Mouse (Mus musculus): ENCODE measurements around the gene Zmynd11. TPM values are rescaled to one million over a fixed set of nuclear protein-coding genes. Genes with fewer than 3 reads are reported as not detected.

Gene Zmynd11
- polyA plus RNA-seq, 1 experiment from 2014 or later = 86.4 TPM

- no peak overlapping the region for H3K4me2 ChIP-seq
- no peak overlapping the region for H3K9ac ChIP-seq
- peaks cover 26% of the 10 kb centered on the region for H3K36me3 ChIP-seq
- H3K27me3 ChIP-seq = no peaks in the 10 kb centered on the region
- H3K9me3 ChIP-seq (replicated peaks) = no peaks in the 10 kb centered on the region
- H3K4me1 ChIP-seq = no peaks in the 10 kb centered on the region
- WGBS = 94% methylated on average over 1 of the region's 1 CpGs
- H3K4me3 ChIP-seq (replicated peaks) = no peak overlapping the region
- H3K27ac ChIP-seq = no peak overlapping the region
- ATAC-seq (replicated peaks; ENCODE audit: low FRiP score) = no peak
These were observed 52.7 kb downstream of the Zmynd11 start for GRCm38 (mm10) chr13:9712409-9712808.

DNA sequence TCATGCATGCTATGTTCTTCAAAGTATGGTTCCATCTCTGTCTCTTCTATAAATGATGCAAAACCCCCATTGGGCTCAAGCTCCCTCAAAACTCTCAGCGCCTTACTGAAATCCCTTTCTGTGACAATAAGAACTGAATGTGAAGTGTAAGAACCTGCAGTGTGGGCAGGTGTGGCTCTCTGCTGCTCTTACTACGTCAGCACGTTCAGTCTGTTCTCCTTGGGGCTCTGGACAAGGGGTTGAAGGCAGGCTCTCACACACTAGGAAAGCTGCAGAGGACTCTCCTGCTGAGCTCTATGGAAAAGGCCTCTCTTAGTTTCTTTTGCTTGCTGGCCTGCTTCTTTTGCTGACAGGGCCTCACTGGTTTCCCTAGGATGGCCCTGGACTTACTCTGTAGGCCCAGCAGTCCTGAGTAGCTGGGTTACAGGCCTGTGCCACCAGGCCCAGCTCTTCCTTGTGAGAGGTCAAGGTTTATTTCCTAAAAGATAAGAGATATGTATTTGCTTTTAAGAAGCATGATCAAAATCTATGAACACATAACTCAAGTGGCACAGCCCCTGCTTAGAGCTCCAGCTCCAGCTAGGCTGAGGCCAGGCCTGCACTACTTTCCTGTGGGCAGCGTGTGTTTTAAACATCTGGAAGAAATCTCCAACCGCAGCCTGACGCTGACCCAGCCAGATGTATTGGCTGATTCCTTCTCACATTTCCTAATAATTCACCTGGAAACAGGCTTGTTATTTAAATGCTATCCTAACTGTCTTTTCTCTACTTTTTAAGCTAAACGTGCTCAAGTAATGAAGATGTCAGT is 56.5 kb downstream of the Zmynd11 start:
- Histone ChIP-seq H3K9me3 (replicated peaks) (no peaks in the 10 kb centered on the region), H3K27me3 (no peaks in the 10 kb centered on the region), H3K9ac (no peak overlapping the region), H3K27ac (no peak overlapping the region), H3K36me3 (peaks cover 28% of the 10 kb centered on the region; the same call in 1 of the 2 replicates), H3K4me2 (no peak overlapping the region), H3K4me1 (no peaks in the 10 kb centered on the region), H3K4me3 (replicated peaks) (no peak overlapping the region)
- no peak for ATAC-seq (replicated peaks; ENCODE audit: low FRiP score)
- WGBS = 66% methylated on average over 7 of the region's 7 CpGs

DNA sequence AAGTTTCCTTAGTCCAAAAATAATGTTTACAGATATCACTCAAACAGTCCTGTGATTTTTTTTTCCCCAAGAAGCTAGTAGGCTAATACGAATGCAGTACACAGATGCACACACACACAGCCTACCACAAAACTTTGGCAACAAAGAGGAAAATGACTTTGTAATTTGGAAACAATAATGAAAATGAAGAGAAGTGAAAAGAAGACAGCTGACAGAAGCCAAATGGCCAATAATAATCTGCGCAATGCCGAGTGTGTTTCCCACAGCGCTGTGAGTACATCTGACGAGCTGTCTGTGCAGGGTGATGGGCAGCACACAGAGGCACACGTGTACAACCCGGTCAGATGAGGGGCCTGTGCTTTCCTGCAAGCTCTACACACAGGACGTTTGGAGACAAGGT is 58.4 kb downstream of the Zmynd11 start:
- WGBS = 93% methylated on average over 8 of the region's 8 CpGs
- ATAC-seq (replicated peaks; ENCODE audit: low FRiP score) = no peak
- Histone ChIP-seq H3K36me3 (peaks cover 25% of the 10 kb centered on the region; the same call in 1 of the 2 replicates), H3K27me3 (no peaks in the 10 kb centered on the region), H3K27ac (no peak overlapping the region), H3K9ac (no peak overlapping the region), H3K4me3 (replicated peaks) (no peak overlapping the region), H3K4me1 (no peaks in the 10 kb centered on the region), H3K4me2 (no peak overlapping the region), H3K9me3 (replicated peaks) (no peaks in the 10 kb centered on the region)

DNA sequence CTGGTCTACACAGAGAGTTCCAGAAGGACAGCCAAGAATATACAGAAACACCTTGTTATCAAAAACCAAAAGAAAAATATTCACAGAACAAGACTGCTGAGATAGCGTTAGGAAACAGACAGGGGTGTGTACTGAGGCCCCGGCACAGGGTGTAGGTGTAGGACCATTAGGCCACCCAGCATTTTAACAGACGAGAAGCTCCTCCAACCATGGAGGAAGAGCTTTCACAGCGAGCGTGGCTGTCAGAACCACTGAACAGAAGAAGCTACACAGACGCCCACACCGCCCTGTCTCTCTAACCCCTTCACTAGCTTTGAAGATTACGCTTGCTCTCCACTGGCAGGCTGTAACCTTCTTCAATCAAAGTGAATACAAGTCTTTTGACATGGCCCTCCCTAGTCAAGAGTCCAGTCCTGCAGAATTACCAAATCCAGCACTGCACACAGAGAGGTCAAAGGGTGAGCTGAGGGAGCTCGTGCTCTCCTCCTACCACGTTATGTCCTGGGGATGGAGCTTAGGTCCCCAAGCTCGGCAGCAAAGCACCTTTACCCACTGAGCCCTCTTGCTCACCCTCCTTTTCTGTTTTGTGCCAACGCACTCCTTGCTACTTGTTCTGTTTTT is 62.4 kb downstream of the Zmynd11 start:
- Histone ChIP-seq H3K9ac (no peak overlapping the region), H3K4me3 (replicated peaks) (no peak overlapping the region), H3K9me3 (replicated peaks) (no peaks in the 10 kb centered on the region), H3K27me3 (no peaks in the 10 kb centered on the region), H3K4me2 (no peak overlapping the region), H3K36me3 (peaks cover 24% of the 10 kb centered on the region), H3K4me1 (no peaks in the 10 kb centered on the region), H3K27ac (no peak overlapping the region)
- no peak for ATAC-seq (replicated peaks; ENCODE audit: low FRiP score)
- 79% methylated on average over 12 of the region's 12 CpGs for WGBS

- Histone ChIP-seq H3K36me3 (peaks cover 61% of the 10 kb centered on the region), H3K9ac (no peak overlapping the region), H3K4me1 (no peaks in the 10 kb centered on the region), H3K27me3 (no peaks in the 10 kb centered on the region), H3K27ac (no peak overlapping the region), H3K9me3 (replicated peaks) (no peaks in the 10 kb centered on the region), H3K4me3 (replicated peaks) (no peak overlapping the region), H3K4me2 (no peak overlapping the region)
- no peak for ATAC-seq (replicated peaks; ENCODE audit: low FRiP score)
- WGBS = 97% methylated on average over 4 of the region's 4 CpGs
These were observed 67.8 kb downstream of the Zmynd11 start for GRCm38 (mm10) chr13:9697340-9697739.

DNA sequence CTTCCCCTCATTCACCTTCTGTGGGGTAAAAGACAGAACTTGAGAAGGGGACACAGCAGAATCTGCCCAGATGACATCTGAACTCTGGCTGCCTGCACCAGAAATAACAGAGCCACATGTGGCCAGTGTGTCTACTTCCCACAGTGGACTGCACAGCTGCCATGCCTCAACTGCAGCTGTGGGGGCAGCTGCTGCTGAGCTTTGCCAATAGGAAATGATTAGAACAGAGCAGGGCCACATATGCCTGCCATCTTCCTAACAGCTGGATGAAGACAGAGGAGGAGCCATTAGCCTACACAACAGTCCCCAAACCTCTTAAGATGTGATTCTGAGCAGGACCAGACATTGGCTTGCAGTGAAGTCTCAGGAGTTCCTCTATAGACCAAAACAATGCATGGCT is 69.3 kb downstream of the Zmynd11 start:
- H3K4me1 ChIP-seq = no peaks in the 10 kb centered on the region
- H3K4me3 ChIP-seq (replicated peaks) = no peak overlapping the region
- H3K9ac ChIP-seq = no peak overlapping the region
- H3K4me2 ChIP-seq = no peak overlapping the region
- 0 out of 2 replicates have a peak, but pooled peaks have one; percentile 22 for ATAC-seq (replicated peaks; ENCODE audit: low FRiP score)
- no peak overlapping the region for H3K27ac ChIP-seq
- H3K27me3 ChIP-seq = no peaks in the 10 kb centered on the region
- H3K9me3 ChIP-seq (replicated peaks) = no peaks in the 10 kb centered on the region
- peaks cover 76% of the 10 kb centered on the region for H3K36me3 ChIP-seq

- Histone ChIP-seq H3K4me3 (replicated peaks) (no peak overlapping the region), H3K4me1 (no peaks in the 10 kb centered on the region), H3K9ac (no peak overlapping the region), H3K4me2 (no peak overlapping the region), H3K27me3 (no peaks in the 10 kb centered on the region), H3K9me3 (replicated peaks) (no peaks in the 10 kb centered on the region), H3K36me3 (peaks cover 78% of the 10 kb centered on the region), H3K27ac (no peak overlapping the region)
- 84% methylated on average over 4 of the region's 4 CpGs for WGBS
- no peak for ATAC-seq (replicated peaks; ENCODE audit: low FRiP score)
These were observed 69.7 kb downstream of the Zmynd11 start for GRCm38 (mm10) chr13:9695403-9695802.

DNA sequence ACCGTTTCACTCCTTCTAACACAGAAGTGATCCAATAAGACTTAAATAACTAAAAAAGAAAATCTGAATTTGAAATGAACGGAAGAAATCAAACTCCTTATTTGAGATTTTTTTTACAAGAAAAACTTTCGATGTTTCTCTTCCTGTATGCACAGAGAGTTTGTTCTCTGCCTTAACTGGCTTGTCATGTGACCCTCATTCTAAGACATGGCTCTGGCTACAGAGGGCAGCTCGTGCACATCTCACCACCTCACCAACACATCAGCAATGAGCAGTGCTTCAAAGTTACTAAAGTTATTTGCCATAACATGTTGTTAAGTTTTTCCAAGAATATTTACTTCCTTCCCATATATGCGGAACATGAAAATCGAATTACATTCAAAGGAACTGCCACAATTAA is 70.5 kb downstream of the Zmynd11 start:
- 95% methylated on average over 6 of the region's 6 CpGs for WGBS
- Histone ChIP-seq H3K4me1 (no peaks in the 10 kb centered on the region), H3K9me3 (replicated peaks) (no peaks in the 10 kb centered on the region), H3K9ac (no peak overlapping the region), H3K27me3 (no peaks in the 10 kb centered on the region), H3K4me2 (no peak overlapping the region), H3K4me3 (replicated peaks) (no peak overlapping the region), H3K27ac (no peak overlapping the region), H3K36me3 (peaks cover 84% of the 10 kb centered on the region)
- no peak for ATAC-seq (replicated peaks; ENCODE audit: low FRiP score)

DNA sequence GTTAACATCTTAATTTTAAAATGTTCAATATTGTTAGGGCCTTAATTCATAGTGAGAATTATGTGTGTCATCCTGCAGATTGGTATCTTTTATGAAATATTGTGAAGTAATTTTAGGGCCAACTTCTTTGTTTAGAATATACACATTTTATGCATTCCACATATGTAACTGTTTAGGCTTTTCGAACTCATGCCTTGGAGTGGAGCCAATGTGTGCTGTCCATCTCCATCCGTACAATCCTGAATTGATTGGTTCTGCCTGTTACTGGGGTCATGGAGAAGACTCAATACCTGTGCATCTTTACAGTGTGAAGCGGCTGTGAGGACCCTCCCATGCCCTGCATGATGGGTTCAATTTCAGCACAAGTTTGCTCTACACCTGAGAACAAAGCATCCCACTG is 72.3 kb downstream of the Zmynd11 start:
- Histone ChIP-seq H3K4me1 (no peaks in the 10 kb centered on the region), H3K27ac (no peak overlapping the region), H3K36me3 (peaks cover 96% of the 10 kb centered on the region), H3K4me3 (replicated peaks) (no peak overlapping the region), H3K9me3 (replicated peaks) (no peaks in the 10 kb centered on the region), H3K4me2 (no peak overlapping the region), H3K27me3 (no peaks in the 10 kb centered on the region), H3K9ac (no peak overlapping the region)
- ATAC-seq (replicated peaks; ENCODE audit: low FRiP score) = no peak
- WGBS = 91% methylated on average over 3 of the region's 3 CpGs

DNA sequence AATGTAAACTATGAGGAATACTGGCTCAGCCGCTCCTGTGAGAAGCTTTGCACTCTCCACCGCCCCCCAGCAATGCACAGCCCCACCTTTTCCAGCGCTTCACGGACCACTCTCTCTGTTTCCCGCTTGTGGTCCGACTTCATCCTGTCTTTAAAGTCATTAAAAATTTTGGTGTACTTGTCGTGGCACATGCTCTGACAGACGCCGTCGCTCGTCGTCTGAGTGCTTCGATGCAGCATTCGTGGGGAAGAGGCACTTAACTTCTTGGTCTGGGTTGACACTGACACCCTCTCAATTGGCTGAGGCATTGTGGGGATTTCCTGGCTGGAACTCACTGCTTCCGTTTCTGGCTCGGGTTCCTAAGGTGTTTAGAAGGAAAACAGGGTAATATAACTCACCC is 75.8 kb downstream of the Zmynd11 start:
- no peak overlapping the region for H3K27ac ChIP-seq
- no peak for ATAC-seq (replicated peaks; ENCODE audit: low FRiP score)
- no peaks in the 10 kb centered on the region for H3K9me3 ChIP-seq (replicated peaks)
- H3K4me3 ChIP-seq (replicated peaks) = no peak overlapping the region
- WGBS = 86% methylated on average over 16 of the region's 16 CpGs
- H3K27me3 ChIP-seq = no peaks in the 10 kb centered on the region
- H3K36me3 ChIP-seq = peaks cover 94% of the 10 kb centered on the region
- H3K4me2 ChIP-seq = no peak overlapping the region
- H3K4me1 ChIP-seq = no peaks in the 10 kb centered on the region
- H3K9ac ChIP-seq = no peak overlapping the region

DNA sequence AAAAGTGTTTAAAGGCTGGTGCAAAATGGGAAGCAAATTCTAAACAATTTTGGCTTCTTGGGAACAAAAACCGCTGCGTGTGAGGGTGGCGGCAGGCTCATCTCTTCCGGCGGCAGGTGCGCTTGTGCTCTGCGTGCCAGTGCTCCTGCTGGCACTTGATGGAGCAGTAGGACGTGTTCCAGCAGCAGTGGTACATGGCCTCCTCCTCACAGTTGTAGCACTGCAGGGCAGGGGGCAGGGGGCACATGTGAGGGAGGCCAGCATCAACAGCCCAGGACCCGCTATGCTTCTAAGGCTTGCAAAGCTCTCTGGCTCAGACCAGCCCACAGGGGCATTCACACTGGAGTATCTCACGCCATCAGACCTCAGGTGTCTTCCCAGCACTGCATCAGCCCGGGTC is 78.4 kb downstream of the Zmynd11 start:
- no peak for ATAC-seq (replicated peaks; ENCODE audit: low FRiP score)
- no peaks in the 10 kb centered on the region for H3K9me3 ChIP-seq (replicated peaks)

GRCm38 (mm10) chr13:9686261-9686660 is 78.9 kb downstream of the Zmynd11 start:
- no peak overlapping the region for H3K4me2 ChIP-seq
- no peaks in the 10 kb centered on the region for H3K9me3 ChIP-seq (replicated peaks)
- H3K36me3 ChIP-seq = peaks cover 95% of the 10 kb centered on the region
- WGBS = 96% methylated on average over 7 of the region's 7 CpGs
- no peak overlapping the region for H3K9ac ChIP-seq
- no peak overlapping the region for H3K27ac ChIP-seq
- H3K27me3 ChIP-seq = no peaks in the 10 kb centered on the region
- ATAC-seq (replicated peaks; ENCODE audit: low FRiP score) = no peak
- no peaks in the 10 kb centered on the region for H3K4me1 ChIP-seq
- H3K4me3 ChIP-seq (replicated peaks) = no peak overlapping the region

More for the DNA sequence above, 78.4 kb downstream of the Zmynd11 start:
- H3K4me3 ChIP-seq (replicated peaks) = no peak overlapping the region
- peaks cover 96% of the 10 kb centered on the region for H3K36me3 ChIP-seq
- H3K27ac ChIP-seq = no peak overlapping the region
- 91% methylated on average over 11 of the region's 11 CpGs for WGBS
- no peaks in the 10 kb centered on the region for H3K4me1 ChIP-seq
- H3K4me2 ChIP-seq = no peak overlapping the region
- H3K9ac ChIP-seq = no peak overlapping the region
- H3K27me3 ChIP-seq = no peaks in the 10 kb centered on the region

All from kidney, embryonic 15.5 days (tissue).